ENCODE assay signal across 8 mouse cellular contexts in genomic region chrX:93888966-93889365, GRCm38 (mm10). TPM values are rescaled to one million over a fixed set of nuclear protein-coding genes. Genes with fewer than 3 reads are reported as not detected.
A peak's percentile ranks its signal among the peaks of the same experiment; 100 is the strongest.
DNase-seq lines count a peak whose midpoint lies in the region; ATAC-seq lines count a peak whose summit lies in the region.

No protein-coding gene starts in this region.

- no peaks in the 10 kb centered on the region for H3K4me1 ChIP-seq in forebrain, embryonic 11.5 days (replicated peaks; ENCODE audit: control insufficient read depth, insufficient read depth, low read length)
- 0 out of 2 replicates have a peak, but pooled peaks cover 4% of the 10 kb centered on the region for H3K4me1 ChIP-seq in forebrain, embryonic 10.5 days
- peaks cover 9% of the 10 kb centered on the region; the same call in 1 of the 2 replicates for H3K4me1 ChIP-seq in forebrain, embryonic 15.5 days
- no peaks in the 10 kb centered on the region for H3K4me1 ChIP-seq in midbrain, embryonic 15.5 days

- ATAC-seq in forebrain, embryonic 11.5 days (replicated peaks; ENCODE audit: low FRiP score) = peak; percentile 24; the same call in 1 of the 2 replicates
- ATAC-seq in forebrain, embryonic 15.5 days (replicated peaks) = peak; percentile 79
- ATAC-seq in midbrain, embryonic 15.5 days (replicated peaks) = peak; percentile 72
- ATAC-seq in megakaryocyte, adult 5-6 weeks (ENCODE audit: poor library complexity, severe bottlenecking) = no peak

- no peak overlapping the region for H3K27ac ChIP-seq in forebrain, embryonic 11.5 days (ENCODE audit: low read depth, low read length)
- H3K27ac ChIP-seq in forebrain, embryonic 10.5 days = no peak overlapping the region
- H3K27ac ChIP-seq in forebrain, embryonic 15.5 days (replicated peaks) = peak overlapping the region; percentile 87
- peak overlapping the region; percentile 70; the same call in 1 of the 2 replicates for H3K27ac ChIP-seq in midbrain, embryonic 15.5 days

- no peaks in the 10 kb centered on the region for H3K9me3 ChIP-seq in forebrain, embryonic 11.5 days (ENCODE audit: control insufficient read depth, low read length)
- H3K9me3 ChIP-seq in forebrain, embryonic 10.5 days = no peaks in the 10 kb centered on the region
- H3K9me3 ChIP-seq in forebrain, embryonic 15.5 days = no peaks in the 10 kb centered on the region
- no peaks in the 10 kb centered on the region for H3K9me3 ChIP-seq in midbrain, embryonic 15.5 days

- H3K27me3 ChIP-seq in forebrain, embryonic 11.5 days (ENCODE audit: control insufficient read depth, insufficient read depth, low read length) = no peaks in the 10 kb centered on the region
- H3K27me3 ChIP-seq in forebrain, embryonic 10.5 days (ENCODE audit: poor library complexity, severe bottlenecking) = peaks cover 42% of the 10 kb centered on the region
- no peaks in the 10 kb centered on the region; the same call in 1 of the 2 replicates for H3K27me3 ChIP-seq in forebrain, embryonic 15.5 days
- no peaks in the 10 kb centered on the region for H3K27me3 ChIP-seq in midbrain, embryonic 15.5 days (replicated peaks)

- no peaks in the 10 kb centered on the region for H3K36me3 ChIP-seq in forebrain, embryonic 11.5 days (ENCODE audit: control insufficient read depth, insufficient read depth, low read length)
- no peaks in the 10 kb centered on the region for H3K36me3 ChIP-seq in forebrain, embryonic 10.5 days (replicated peaks)
- H3K36me3 ChIP-seq in forebrain, embryonic 15.5 days = no peaks in the 10 kb centered on the region
- H3K36me3 ChIP-seq in midbrain, embryonic 15.5 days (replicated peaks) = no peaks in the 10 kb centered on the region

- no peak for DNase-seq in forebrain, embryonic 11.5 days (ENCODE audit: low spot score)
- no peak for DNase-seq in forebrain, embryonic 10.5 days (ENCODE audit: extremely low spot score, low spot score)
- DNase-seq in left cerebral cortex, postnatal 25 days (ENCODE audit: low spot score in 2 of 2) = peak; percentile 1 to 11
- no peak for DNase-seq in left cerebral cortex, postnatal 36 days (ENCODE audit: low spot score in 2 of 2)
- DNase-seq in urinary bladder, postnatal 25 days (ENCODE audit: low spot score) = no peak

- intact Hi-C loops in left cerebral cortex, postnatal 25 days (cut with DNase I) = loop anchor here (5.0 to 10.0 kb wide), 3 partner anchors 257 to 824 kb away; partner anchors contain the start of genes Arx and Pola1
- intact Hi-C loops in left cerebral cortex, postnatal 36 days (cut with DNase I) = loop anchor here (1.0 to 10.0 kb wide), 3 partner anchors 57 to 94 kb away; partner anchors contain the start of gene Pdk3

- H3K4me2 ChIP-seq in forebrain, embryonic 11.5 days (ENCODE audit: low read depth, low read length, severe bottlenecking) = no peak overlapping the region
- peak overlapping the region; percentile 44 for H3K4me2 ChIP-seq in forebrain, embryonic 15.5 days (replicated peaks)
- peak overlapping the region; percentile 46 for H3K4me2 ChIP-seq in midbrain, embryonic 15.5 days

- H3K9ac ChIP-seq in forebrain, embryonic 11.5 days (ENCODE audit: low read length) = no peak overlapping the region
- peak overlapping the region; percentile 38; the same call in 1 of the 2 replicates for H3K9ac ChIP-seq in forebrain, embryonic 15.5 days (replicated peaks)
- 0 out of 2 replicates have a peak overlapping the region, but pooled peaks have one; percentile 25 for H3K9ac ChIP-seq in midbrain, embryonic 15.5 days

- WGBS in forebrain, embryonic 11.5 days = 74% methylated on average over 8 of the region's 8 CpGs
- WGBS in forebrain, embryonic 10.5 days = 81% methylated on average over 8 of the region's 8 CpGs
- WGBS in forebrain, embryonic 15.5 days = 34% methylated on average over 8 of the region's 8 CpGs
- 62% methylated on average over 8 of the region's 8 CpGs for WGBS in midbrain, embryonic 15.5 days

- H3K4me3 ChIP-seq in forebrain, embryonic 11.5 days (ENCODE audit: low read depth, low read length) = no peak overlapping the region
- H3K4me3 ChIP-seq in forebrain, embryonic 10.5 days = no peak overlapping the region
- peak overlapping the region; percentile 41 for H3K4me3 ChIP-seq in forebrain, embryonic 15.5 days
- peak overlapping the region; percentile 37 for H3K4me3 ChIP-seq in midbrain, embryonic 15.5 days

RNA-seq across cellular contexts. Expression of gene Pdk3, which starts 57.0 kb away (rescaled TPM):
- polyA plus RNA-seq in forebrain, embryonic 11.5 days (2014; fragmentation: Nextera tagmentation; extraction: Ambion mirVana) = 68.6 and 73.4 TPM in 2 replicates
- polyA plus RNA-seq in forebrain, embryonic 10.5 days (2016; fragmentation: Nextera tagmentation; extraction: Ambion mirVana) = 71.8 and 76.4 TPM in 2 replicates
- total RNA-seq in left cerebral cortex, postnatal 25 days (2021) = 10 to 100 TPM; 38.3 to 38.4 TPM
- 10 to 100 TPM; 36.1 to 40.2 TPM for total RNA-seq in left cerebral cortex, postnatal 36 days (2021)
- 29.1 and 32.5 TPM in 2 replicates for polyA plus RNA-seq in forebrain, embryonic 15.5 days (2015; fragmentation: Nextera tagmentation; extraction: Ambion mirVana)
- polyA plus RNA-seq in midbrain, embryonic 15.5 days (2015; fragmentation: Nextera tagmentation; extraction: Ambion mirVana) = 19.8 and 21.6 TPM in 2 replicates
- total RNA-seq in megakaryocyte, adult 5-6 weeks (2015) = 37.1 and 54.2 TPM in 2 replicates
- total RNA-seq in megakaryocyte, adult 5-6 weeks (2017) = 33.7 and 33.8 TPM in 2 replicates

Comparison
In these comparisons a context has a peak if more than half of its experiments do, and no peak if none do; other contexts are left out.
1. DNase-seq: peak in left cerebral cortex, postnatal 25 days (2 of 2); none in forebrain, embryonic 11.5 days (single experiment), forebrain, embryonic 10.5 days (single experiment), left cerebral cortex, postnatal 36 days (0 of 2) and urinary bladder, postnatal 25 days (single experiment).
2. H3K27ac ChIP-seq: peak in forebrain, embryonic 15.5 days (single experiment) and midbrain, embryonic 15.5 days (single experiment); none in forebrain, embryonic 11.5 days (single experiment) and forebrain, embryonic 10.5 days (single experiment).
3. H3K4me3 ChIP-seq: peak in forebrain, embryonic 15.5 days (single experiment) and midbrain, embryonic 15.5 days (single experiment); none in forebrain, embryonic 11.5 days (single experiment) and forebrain, embryonic 10.5 days (single experiment).